In genomic region chr1:184182163-184182562, GRCm38 (mm10) we compare ENCODE assay signal across 27 mouse cellular contexts.
"Had no signal": no experiment of that assay in that cellular context is flagged by ENCODE, and none has a peak within 500 bp of the region (broad histone marks: within the 10 kb centered on the region; RNA-seq: fewer than 3 reads in every experiment).

No protein-coding gene starts in this region.

- H3K4me1 ChIP-seq: heart, embryonic 13.5 days; heart, embryonic 15.5 days; hindbrain, embryonic 13.5 days; hindbrain, embryonic 15.5 days; intestine, embryonic 15.5 days; limb, embryonic 10.5 days; limb, embryonic 12.5 days; liver, embryonic 13.5 days; liver, embryonic 15.5 days had no signal

- H3K27me3 ChIP-seq: heart, embryonic 13.5 days; heart, embryonic 15.5 days; hindbrain, embryonic 13.5 days; hindbrain, embryonic 15.5 days; intestine, embryonic 15.5 days; limb, embryonic 12.5 days; liver, embryonic 13.5 days; liver, embryonic 15.5 days had no signal

- H3K27ac ChIP-seq: gastrocnemius, adult 2 months; heart, adult 2 months; heart, embryonic 13.5 days; heart, embryonic 15.5 days; hindbrain, embryonic 13.5 days; hindbrain, embryonic 15.5 days; hindbrain, postnatal 0 days; intestine, embryonic 15.5 days; left cerebral cortex, adult 2 months; limb, embryonic 10.5 days; limb, embryonic 12.5 days; liver, embryonic 13.5 days; liver, embryonic 15.5 days had no signal

- H3K9ac ChIP-seq: heart, embryonic 13.5 days; heart, embryonic 15.5 days; hindbrain, embryonic 13.5 days; hindbrain, embryonic 15.5 days; intestine, embryonic 15.5 days; limb, embryonic 12.5 days; liver, embryonic 13.5 days; liver, embryonic 15.5 days had no signal

- H3K4me3 ChIP-seq: gastrocnemius, adult 2 months; heart, adult 2 months; heart, embryonic 13.5 days; heart, embryonic 15.5 days; hindbrain, embryonic 13.5 days; hindbrain, embryonic 15.5 days; intestine, embryonic 15.5 days; left cerebral cortex, adult 2 months; limb, embryonic 10.5 days; limb, embryonic 12.5 days; liver, embryonic 13.5 days; liver, embryonic 15.5 days had no signal

- H3K36me3 ChIP-seq: heart, embryonic 13.5 days; heart, embryonic 15.5 days; hindbrain, embryonic 13.5 days; hindbrain, embryonic 15.5 days; intestine, embryonic 15.5 days; limb, embryonic 10.5 days; limb, embryonic 12.5 days; liver, embryonic 13.5 days; liver, embryonic 15.5 days had no signal

- H3K9me3 ChIP-seq: heart, embryonic 13.5 days; heart, embryonic 15.5 days; hindbrain, embryonic 13.5 days; hindbrain, embryonic 15.5 days; intestine, embryonic 15.5 days; limb, embryonic 10.5 days; limb, embryonic 12.5 days; liver, embryonic 13.5 days; liver, embryonic 15.5 days had no signal

- ATAC-seq: hindbrain, postnatal 0 days; inflammation-experienced regulatory T-cells, adult 6 months; intestine, embryonic 15.5 days; intestine, postnatal 0 days had no signal

- DNase-seq: gastrocnemius, adult 2 months; gastrocnemius, postnatal 10 days; gastrocnemius, postnatal 25 days; heart, adult 2 months; heart, postnatal 14 days; heart, postnatal 36 days; kidney, adult 18-20 months; kidney, adult 8-10 months; kidney, postnatal 10 days; kidney, postnatal 25 days; kidney, postnatal 4 days; liver; liver, embryonic 13.5 days had no signal

- H3K4me2 ChIP-seq: heart, embryonic 11.5 days; heart, embryonic 13.5 days; heart, embryonic 15.5 days; hindbrain, embryonic 13.5 days; hindbrain, embryonic 15.5 days; intestine, embryonic 15.5 days; limb, embryonic 12.5 days; liver, embryonic 11.5 days; liver, embryonic 13.5 days; liver, embryonic 15.5 days had no signal
